Mouse (Mus musculus) c-Kit-negative CD71-positive TER-119-positive erythroid progenitor cells, embryonic 14.5 days (primary cell): Measurements from ENCODE around the gene Crb1.
"Not testable (repeated sequence)": the region's sequence is repeated elsewhere in the genome, so short reads cannot be mapped to it uniquely, and the experiment has no call there.

ENCODE experiments used
- DNase-seq: peaks from one replicate; pipeline ENCODE4 v3.0.0-alpha.2; 2013; ENCODE audit warnings: low read depth, low spot score

Crb1 gene

DNA sequence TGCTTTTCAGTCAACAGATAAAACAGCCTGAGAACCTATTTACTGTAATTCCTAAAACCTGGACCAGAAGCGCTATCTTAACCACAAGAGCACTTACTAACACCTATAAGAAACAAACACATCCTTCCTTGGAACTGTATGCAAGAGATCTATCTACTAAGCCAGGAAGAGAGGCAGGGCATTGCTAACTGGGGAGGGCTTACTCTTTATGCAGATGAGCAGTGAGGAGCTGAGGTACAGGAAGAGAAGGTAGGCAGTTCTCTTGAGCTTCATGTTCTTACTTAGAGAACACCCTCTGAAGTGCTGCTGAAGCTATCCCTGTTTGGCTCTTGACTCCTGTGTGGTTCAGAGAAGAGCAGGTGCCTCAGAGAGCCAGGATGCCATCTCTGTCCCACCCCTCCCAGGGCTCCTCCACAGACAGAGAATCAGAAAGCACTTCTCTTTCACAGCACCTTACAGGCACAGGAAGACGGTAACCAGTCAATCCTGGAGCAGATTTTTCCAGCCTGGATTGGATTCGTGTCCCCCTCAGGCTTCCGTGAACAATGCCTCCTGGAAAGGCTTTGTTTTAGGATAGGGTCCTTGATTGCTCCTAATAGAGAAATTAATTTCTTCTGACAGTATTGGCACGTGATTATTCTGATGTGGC lies at the start of gene Crb1:
TSS of gene Crb1 (minus strand) at position 463 of the 649 bp plus-strand sequence.
- DNase-seq: no peak

DNA sequence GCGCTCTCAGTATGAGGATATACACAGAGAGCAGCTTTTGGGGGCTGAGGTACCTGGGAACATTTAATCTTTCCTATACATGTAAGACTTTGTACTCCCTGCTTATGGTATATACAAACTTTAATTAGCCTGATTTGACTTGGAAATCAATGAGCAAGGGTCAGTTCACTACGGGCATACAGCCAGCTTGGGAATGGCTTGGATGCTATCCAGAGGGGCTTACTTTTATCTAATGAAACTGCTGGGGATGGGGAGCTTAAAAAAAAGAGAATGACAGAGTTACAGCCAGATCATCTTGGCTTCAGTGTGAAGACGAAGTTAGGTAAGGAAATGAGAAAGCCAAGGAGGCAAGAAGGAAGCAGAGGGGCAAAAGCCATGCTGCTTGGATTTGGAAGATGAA lies 48.1 kb upstream of the Crb1 start:
- DNase-seq: no peak

GRCm38 (mm10) chr1:139423931-139424330 lies 47.0 kb upstream of the Crb1 start:
- no peak for DNase-seq

DNA sequence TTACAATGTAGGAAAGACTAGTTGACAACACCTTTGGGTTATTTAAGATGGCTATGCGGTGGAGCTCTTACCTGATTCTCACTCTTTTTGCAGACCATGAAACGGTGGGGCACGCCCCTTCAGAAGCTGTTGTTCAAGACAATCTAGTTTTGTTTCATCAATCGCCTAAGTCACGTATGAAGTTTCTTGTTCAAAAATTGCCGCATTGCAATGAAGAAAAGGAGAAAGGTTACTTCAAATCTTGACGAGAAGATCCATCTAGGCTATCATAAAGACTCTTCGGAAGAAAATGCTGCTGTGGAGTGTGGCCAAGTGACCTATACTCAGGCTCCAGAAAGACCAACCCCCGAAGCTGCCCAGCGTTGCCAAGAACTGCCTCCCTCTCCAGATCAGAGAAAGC lies 46.0 kb upstream of the Crb1 start:
- DNase-seq: peak; percentile 12

GRCm38 (mm10) chr1:139421875-139422791 lies 45.2 kb upstream of the Crb1 start, which contains the start of gene Zbtb41:
Zbtb41 (plus strand) TSS chr1:139422288.
- DNase-seq: peak; percentile 78

DNA sequence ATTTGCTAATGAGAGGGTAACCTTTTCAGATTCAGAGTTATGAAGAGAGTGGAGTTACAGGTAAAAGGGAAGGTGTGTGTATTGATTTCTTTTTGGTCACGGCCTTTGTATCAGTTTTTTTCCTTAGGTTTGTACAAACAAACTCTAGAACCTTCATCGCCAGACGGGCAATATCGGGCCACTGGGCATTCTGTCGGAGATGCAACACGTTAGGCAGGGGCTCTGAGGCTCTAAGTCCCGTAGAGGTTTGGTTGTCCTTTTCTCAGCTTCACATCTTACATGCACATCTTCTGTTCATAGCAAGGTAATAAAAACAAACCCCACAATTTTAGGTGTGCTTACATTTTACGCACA lies 44.6 kb upstream of the Crb1 start:
- no peak for DNase-seq

GRCm38 (mm10) chr1:139413465-139413864 lies 36.6 kb upstream of the Crb1 start:
- DNase-seq: no peak

- DNase-seq: not testable (repeated sequence)
Measured at GRCm38 (mm10) chr1:139412365-139412764, 35.5 kb upstream of the Crb1 start.

GRCm38 (mm10) chr1:139407701-139408100 lies 30.8 kb upstream of the Crb1 start:
- no peak for DNase-seq

DNA sequence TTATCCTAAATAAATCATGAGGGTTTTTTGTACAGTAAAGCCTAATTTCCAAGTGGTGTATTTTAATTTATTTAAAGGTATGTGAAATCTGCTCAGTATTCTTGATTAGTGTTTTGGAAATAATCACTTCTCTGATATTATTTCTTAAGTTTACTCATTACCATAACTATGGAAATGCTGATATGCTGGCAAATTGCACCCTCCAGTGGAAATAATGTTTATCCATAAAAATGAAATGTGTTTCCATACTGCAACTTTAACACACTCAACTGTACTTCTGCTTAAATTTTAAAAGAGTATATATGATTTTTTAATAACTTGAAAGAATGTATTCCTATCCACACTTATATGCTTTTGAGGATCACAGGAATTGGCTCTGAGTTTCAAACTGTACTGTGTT lies 28.9 kb upstream of the Crb1 start:
- no peak for DNase-seq

DNA sequence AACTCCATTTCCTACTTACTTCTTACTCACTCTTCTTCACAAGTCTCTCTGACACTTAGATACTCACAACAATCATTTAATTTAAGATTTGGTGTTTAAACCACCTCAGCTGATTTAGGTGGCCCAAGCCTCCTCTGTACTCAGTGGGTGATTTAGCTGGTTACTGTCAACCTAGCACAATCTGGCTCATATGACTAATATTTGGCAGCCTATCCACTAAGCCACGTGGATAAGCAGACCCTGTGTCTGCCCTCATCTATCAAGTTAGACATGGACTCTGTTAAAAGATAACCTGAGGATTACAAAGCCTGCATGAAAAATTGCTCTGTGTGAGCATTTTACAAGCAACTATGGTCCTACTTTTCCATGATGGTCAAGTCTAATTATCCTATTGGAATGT lies 19.7 kb upstream of the Crb1 start:
- DNase-seq: no peak

DNA sequence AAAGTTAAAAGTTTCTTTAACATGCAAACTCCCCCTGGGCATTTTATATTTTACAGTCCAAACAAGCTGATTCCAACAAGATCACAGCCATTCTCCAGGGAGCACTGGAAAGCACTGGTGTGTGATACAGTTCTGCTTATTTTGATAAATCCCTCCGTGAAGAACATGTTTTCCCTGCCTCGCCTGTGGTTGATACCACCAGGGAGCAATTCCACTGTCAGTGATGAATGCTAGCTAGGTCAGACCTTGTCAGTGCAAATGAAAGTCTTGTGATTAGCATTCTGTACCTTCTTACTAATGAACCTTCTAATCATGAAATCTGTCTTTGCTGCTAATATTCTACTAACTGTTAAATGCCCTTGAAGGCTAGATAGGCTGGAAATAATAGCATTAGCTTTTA lies 14.8 kb upstream of the Crb1 start:
- DNase-seq: no peak

DNA sequence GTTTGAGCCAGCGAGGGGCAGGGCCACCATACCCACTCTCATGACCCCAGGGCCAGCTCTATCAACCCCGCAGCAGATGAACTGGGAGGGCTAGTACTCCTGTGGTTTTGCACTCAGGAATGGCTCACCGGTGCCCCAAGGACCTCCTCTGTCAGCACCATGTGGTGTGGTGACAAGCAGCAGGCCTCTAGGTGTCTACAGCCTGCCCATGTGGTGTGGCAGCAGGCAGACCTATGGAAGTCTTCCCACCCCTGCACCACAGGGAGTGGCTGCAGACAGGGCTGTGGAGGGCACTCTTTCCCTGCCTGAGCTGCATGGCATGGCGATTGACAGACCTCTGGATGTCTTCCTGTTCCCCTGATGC lies 2.7 kb upstream of the Crb1 start:
- no peak for DNase-seq

DNA sequence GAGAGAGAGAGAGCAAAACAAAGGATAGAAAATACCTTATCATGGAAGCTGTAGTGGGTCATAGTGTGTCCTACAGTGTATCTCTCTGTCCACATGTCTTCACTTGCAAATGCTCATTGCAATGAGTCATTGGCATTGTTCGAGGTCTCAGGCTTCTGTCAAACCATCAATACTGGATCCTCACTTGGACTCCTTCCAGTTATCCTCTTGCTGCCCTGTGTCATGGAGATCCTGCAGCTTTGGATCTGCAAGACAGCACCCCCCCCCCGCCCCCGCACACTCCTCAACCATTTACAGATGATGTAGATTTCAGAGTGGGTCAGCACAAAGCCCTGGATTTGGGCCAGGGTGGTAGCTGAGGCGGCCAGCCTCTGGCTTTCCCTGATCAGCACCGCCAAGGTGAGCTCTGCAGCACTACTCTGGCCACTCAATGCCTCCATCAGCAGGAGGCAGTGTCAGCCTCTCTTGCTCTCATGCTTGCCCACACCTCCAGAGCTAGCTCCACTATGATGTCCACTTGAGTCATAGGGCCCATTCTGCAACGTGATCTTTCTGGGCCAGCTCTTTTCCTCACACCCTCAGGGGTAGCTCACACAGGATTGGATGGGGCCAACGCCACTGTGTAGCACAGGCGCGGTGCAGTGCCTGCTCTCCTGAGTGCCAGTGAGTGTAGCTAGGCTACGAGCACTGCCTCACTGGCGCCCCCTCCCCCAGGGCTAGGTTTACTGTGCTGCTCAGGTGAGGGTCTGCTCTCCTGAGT lies 2.1 kb upstream of the Crb1 start:
- DNase-seq: no peak

GRCm38 (mm10) chr1:139375900-139376299 lies 1.0 kb downstream of the Crb1 start:
- no peak for DNase-seq

GRCm38 (mm10) chr1:139371341-139371740 lies 5.6 kb downstream of the Crb1 start:
- no peak for DNase-seq

GRCm38 (mm10) chr1:139348566-139348965 lies 28.3 kb downstream of the Crb1 start:
- no peak for DNase-seq

DNA sequence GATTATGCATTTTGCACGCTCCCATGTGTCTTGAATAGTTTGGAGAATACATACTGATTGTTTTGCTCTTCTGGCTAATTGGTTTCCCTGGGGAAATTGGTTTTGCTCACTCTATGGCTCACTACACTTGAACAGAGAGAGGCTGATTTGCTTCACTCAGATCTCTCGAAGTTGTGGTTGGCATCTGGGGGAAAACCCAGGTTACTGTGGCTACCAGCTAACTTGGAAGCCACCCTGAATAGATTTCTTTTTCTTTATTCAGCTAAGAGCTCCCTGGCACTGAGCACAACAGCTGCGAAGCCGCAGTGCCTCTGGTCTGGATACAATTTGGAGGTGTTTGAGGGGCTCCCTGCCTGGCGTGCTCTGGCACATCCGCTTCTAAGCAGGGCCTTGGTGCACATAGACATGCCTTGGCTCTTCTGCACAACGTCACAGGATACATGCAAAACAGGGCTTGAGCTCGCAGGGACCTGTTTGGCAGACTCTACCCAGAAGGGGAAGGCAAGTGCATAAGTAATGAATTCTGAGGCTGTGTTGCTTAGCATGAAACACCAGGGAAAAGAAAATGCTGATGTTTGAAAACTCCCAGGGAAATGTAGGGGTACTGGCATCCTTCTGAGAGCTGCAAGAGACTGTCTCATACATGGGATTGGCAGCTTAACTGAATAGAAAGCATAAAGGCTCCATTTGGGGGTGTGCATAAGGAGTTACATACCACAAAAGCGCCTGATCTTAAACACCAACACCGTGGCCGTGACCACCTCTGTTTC lies 30.1 kb downstream of the Crb1 start:
- no peak for DNase-seq

DNA sequence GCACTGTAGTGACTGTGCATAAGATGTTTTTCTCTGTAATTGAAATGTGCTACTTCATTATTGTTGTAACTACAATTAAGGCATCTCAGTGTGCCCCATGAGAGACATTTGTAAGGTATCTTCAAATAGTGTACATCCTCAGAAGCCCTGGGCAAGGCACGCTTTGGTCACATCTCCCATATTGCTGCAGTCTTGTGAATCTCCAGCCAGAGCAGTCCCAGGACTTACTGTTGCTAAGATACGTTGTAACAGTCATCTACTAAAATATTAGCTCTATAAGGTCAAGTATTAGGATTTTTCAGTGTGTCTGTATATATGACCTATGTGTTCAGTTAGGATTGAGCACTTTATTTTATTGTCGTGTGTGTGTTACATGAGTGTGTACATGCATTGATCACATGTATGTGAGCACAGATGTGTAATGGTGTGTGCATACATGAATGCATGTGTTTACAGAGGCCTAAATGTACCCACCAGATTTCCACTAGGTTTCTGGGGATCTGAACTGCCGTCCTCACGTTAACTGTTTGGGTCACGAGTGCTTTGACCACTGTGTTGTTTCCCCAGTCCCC lies 30.8 kb downstream of the Crb1 start:
- no peak for DNase-seq

DNA sequence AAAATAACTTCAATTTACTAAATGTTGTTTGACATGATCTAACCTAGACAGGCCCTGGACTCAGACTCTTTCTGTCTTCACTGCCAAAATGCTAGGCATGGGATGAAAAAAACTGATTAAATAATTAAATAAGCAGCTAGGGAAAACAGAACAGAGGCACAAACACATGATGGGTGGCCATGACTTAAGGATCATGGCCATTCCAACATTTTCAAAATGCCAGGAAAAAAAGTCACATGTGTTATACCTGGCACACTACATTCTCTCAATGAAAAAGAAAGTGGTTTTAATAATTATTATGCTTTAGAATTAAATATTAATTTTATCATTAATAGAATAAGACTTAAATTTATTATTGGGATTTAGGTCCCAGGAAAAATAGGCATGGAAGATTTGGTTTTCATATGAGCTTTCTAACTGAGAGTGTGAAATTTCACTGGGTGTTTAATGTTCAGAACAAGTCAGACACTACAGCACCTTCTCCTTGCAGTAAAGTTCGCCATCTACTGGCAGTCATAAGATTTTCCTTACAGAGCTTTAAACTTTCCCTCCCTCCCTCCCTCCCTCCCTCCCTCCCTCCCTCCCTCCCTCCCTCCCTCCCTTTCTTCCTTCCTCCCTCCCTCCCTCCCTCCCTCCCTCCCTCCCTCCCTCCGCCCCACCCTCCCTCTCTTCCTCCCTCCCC lies 36.6 kb downstream of the Crb1 start:
- DNase-seq: no peak

GRCm38 (mm10) chr1:139336997-139337396 lies 39.9 kb downstream of the Crb1 start:
- DNase-seq: no peak
